Mouse (Mus musculus) embryonic facial prominence, embryonic 14.5 days (tissue): Measurements from ENCODE around the gene Hsd17b3. TPM values are rescaled to one million over a fixed set of nuclear protein-coding genes. Genes with fewer than 3 reads are reported as not detected.

Experiments used
- ATAC-seq: fragments of 200-750 bp; cut with Nextera tagmentation; 2 replicates; pipeline ENCODE4 v1.8.0; 2017; ENCODE audit warnings: low read depth, moderate number of reproducible peaks, moderate TSS enrichment
- DNase-seq: peaks from one replicate; pipeline ENCODE4 v3.0.0-alpha.2; 2015; ENCODE audit warnings: low spot score
- H3K27ac ChIP-seq: fragments of 300-500 bp; sonication (generic); replicated peaks from 2 replicates; pipeline ENCODE4 v1.5.1; 2014; ENCODE audit warnings: low read depth, mild to moderate bottlenecking, low read length, moderate library complexity
- H3K27me3 ChIP-seq: fragments of 300-500 bp; sonication (generic); replicated peaks from 2 replicates; pipeline ENCODE4 v1.6.1; 2014; ENCODE audit warnings: low read length; ENCODE audit not compliant: control insufficient read depth, insufficient read depth
- H3K36me3 ChIP-seq: fragments of 300-500 bp; sonication (generic); 2 replicates; pipeline ENCODE4 v1.6.1; 2014; ENCODE audit warnings: low read length, mixed read lengths; ENCODE audit not compliant: control insufficient read depth, insufficient read depth
- H3K4me1 ChIP-seq: fragments of 300-500 bp; sonication (generic); 2 replicates; pipeline ENCODE4 v1.6.1; 2014; ENCODE audit warnings: antibody characterized with exemption, low read length; ENCODE audit not compliant: control insufficient read depth, insufficient read depth
- H3K4me2 ChIP-seq: fragments of 300-500 bp; sonication (generic); 2 replicates; pipeline ENCODE4 v1.6.1; 2014; ENCODE audit warnings: low read depth, mild to moderate bottlenecking, low read length, moderate library complexity, mixed read lengths
- H3K4me3 ChIP-seq: fragments of 300-500 bp; sonication (generic); 2 replicates; pipeline ENCODE4 v1.5.1; 2014; ENCODE audit warnings: low read depth, mild to moderate bottlenecking, low read length
- H3K9ac ChIP-seq: fragments of 300-500 bp; sonication (generic); 2 replicates; pipeline ENCODE4 v1.6.1; 2014; ENCODE audit warnings: low read depth, mild to moderate bottlenecking, low read length, moderate library complexity, mixed read lengths
- H3K9me3 ChIP-seq: fragments of 300-500 bp; sonication (generic); 2 replicates; pipeline ENCODE4 v1.6.1; 2016; ENCODE audit warnings: low read length; ENCODE audit not compliant: control insufficient read depth
- WGBS: fragments of 180-500 bp; shearing (Covaris S2); extraction: QIAGEN DNeasy Blood & Tissue Kit; methylation state at CpG from one replicate; pipeline ENCODE4 v1.1.7; 2014; 5-methylcytosine and 5-hydroxymethylcytosine counted together
- polyA plus RNA-seq: library from polyadenylated mRNA; unstranded; fragments of >200 nt; fragmentation: Nextera tagmentation; extraction: Ambion mirVana; gene quantifications from 2 replicates; pipeline ENCODE4 v1.2.1, GENCODE M21; 2014

Hsd17b3 gene
- polyA plus RNA-seq, 1 experiment from 2014 or later, result not detected

GRCm38 (mm10) chr13:64038114-64038513 is 50.9 kb downstream of the Hsd17b3 start:
- Histone ChIP-seq H3K36me3 (no peaks in the 10 kb centered on the region), H3K27me3 (no peaks in the 10 kb centered on the region), H3K27ac (no peak overlapping the region), H3K4me3 (no peak overlapping the region), H3K9ac (no peak overlapping the region), H3K9me3 (no peaks in the 10 kb centered on the region), H3K4me2 (no peak overlapping the region), H3K4me1 (peaks cover 4% of the 10 kb centered on the region; the same call in 1 of the 2 replicates)
- DNase-seq (no peak), ATAC-seq (no peak)

- H3K27ac ChIP-seq, result no peak overlapping the region
Observed at GRCm38 (mm10) chr13:64036079-64037011, 52.7 kb downstream of the Hsd17b3 start.

GRCm38 (mm10) chr13:64035036-64035435 is 54.0 kb downstream of the Hsd17b3 start:
- no peak for DNase-seq
- no peak overlapping the region for H3K27ac ChIP-seq
- no peak overlapping the region for H3K9ac ChIP-seq

More at GRCm38 (mm10) chr13:64036079-64037011, 52.7 kb downstream of the Hsd17b3 start:
- peak; percentile 90 for DNase-seq
- ATAC-seq, result peak; percentile 85
- WGBS, result 14% methylated on average over 13 of the region's 13 CpGs
- Histone ChIP-seq H3K4me1 (peaks cover 4% of the 10 kb centered on the region; the same call in 1 of the 2 replicates), H3K36me3 (no peaks in the 10 kb centered on the region), H3K27me3 (no peaks in the 10 kb centered on the region), H3K4me3 (no peak overlapping the region), H3K4me2 (no peak overlapping the region), H3K9ac (no peak overlapping the region), H3K9me3 (no peaks in the 10 kb centered on the region)

GRCm38 (mm10) chr13:64033921-64034320 is 55.1 kb downstream of the Hsd17b3 start:
- no peak overlapping the region for H3K4me3 ChIP-seq
- H3K9me3 ChIP-seq, result no peaks in the 10 kb centered on the region
- H3K4me2 ChIP-seq, result no peak overlapping the region
- H3K27ac ChIP-seq, result no peak overlapping the region
- H3K27me3 ChIP-seq, result no peaks in the 10 kb centered on the region
- WGBS, result 70% methylated on average over 6 of the region's 6 CpGs
- H3K9ac ChIP-seq, result no peak overlapping the region
- ATAC-seq (no peak), DNase-seq (no peak)
- H3K36me3 ChIP-seq, result no peaks in the 10 kb centered on the region
- H3K4me1 ChIP-seq, result peaks cover 4% of the 10 kb centered on the region; the same call in 1 of the 2 replicates

More at GRCm38 (mm10) chr13:64035036-64035435, 54.0 kb downstream of the Hsd17b3 start:
- no peak overlapping the region for H3K4me3 ChIP-seq
- 35% methylated on average over 8 of the region's 8 CpGs for WGBS
- H3K36me3 ChIP-seq, result no peaks in the 10 kb centered on the region
- H3K4me1 ChIP-seq, result peaks cover 4% of the 10 kb centered on the region; the same call in 1 of the 2 replicates
- H3K27me3 ChIP-seq, result no peaks in the 10 kb centered on the region
- no peaks in the 10 kb centered on the region for H3K9me3 ChIP-seq
- H3K4me2 ChIP-seq, result no peak overlapping the region
- no peak for ATAC-seq

- no peak for ATAC-seq
- H3K4me2 ChIP-seq, result no peak overlapping the region
- H3K27ac ChIP-seq, result no peak overlapping the region
- WGBS, result 74% methylated on average over 4 of the region's 4 CpGs
- DNase-seq, result no peak
- H3K36me3 ChIP-seq, result no peaks in the 10 kb centered on the region
- no peaks in the 10 kb centered on the region for H3K27me3 ChIP-seq
- peaks cover 4% of the 10 kb centered on the region; the same call in 1 of the 2 replicates for H3K4me1 ChIP-seq
- H3K4me3 ChIP-seq, result no peak overlapping the region
- no peaks in the 10 kb centered on the region for H3K9me3 ChIP-seq
- no peak overlapping the region for H3K9ac ChIP-seq
Observed at GRCm38 (mm10) chr13:64033181-64033580, 55.8 kb downstream of the Hsd17b3 start.

- peak; percentile 69; the same call in 1 of the 2 replicates for ATAC-seq
- H3K36me3 ChIP-seq, result no peaks in the 10 kb centered on the region
- no peak overlapping the region for H3K4me2 ChIP-seq
- H3K27ac ChIP-seq, result no peak overlapping the region
- peak; percentile 55 for DNase-seq
- H3K27me3 ChIP-seq, result no peaks in the 10 kb centered on the region
- peaks cover 4% of the 10 kb centered on the region; the same call in 1 of the 2 replicates for H3K4me1 ChIP-seq
- H3K9me3 ChIP-seq, result no peaks in the 10 kb centered on the region
- no peak overlapping the region for H3K4me3 ChIP-seq
- WGBS, result 58% methylated on average over 4 of the region's 4 CpGs
- H3K9ac ChIP-seq, result no peak overlapping the region
Observed at GRCm38 (mm10) chr13:64031254-64031653, 57.8 kb downstream of the Hsd17b3 start.

GRCm38 (mm10) chr13:64030792-64031191 is 58.2 kb downstream of the Hsd17b3 start:
- no peak for DNase-seq
- Histone ChIP-seq H3K27ac (no peak overlapping the region), H3K9me3 (no peaks in the 10 kb centered on the region), H3K36me3 (no peaks in the 10 kb centered on the region), H3K4me1 (peaks cover 4% of the 10 kb centered on the region; the same call in 1 of the 2 replicates), H3K27me3 (no peaks in the 10 kb centered on the region), H3K9ac (no peak overlapping the region), H3K4me2 (no peak overlapping the region), H3K4me3 (no peak overlapping the region)
- 48% methylated on average over 1 of the region's 1 CpGs for WGBS
- 0 out of 2 replicates have a peak, but pooled peaks have one; percentile 18 for ATAC-seq

- DNase-seq (no peak), ATAC-seq (no peak)
- no peak overlapping the region for H3K4me2 ChIP-seq
- no peak overlapping the region for H3K27ac ChIP-seq
- H3K9ac ChIP-seq, result no peak overlapping the region
- H3K4me1 ChIP-seq, result peaks cover 27% of the 10 kb centered on the region
- 71% methylated on average over 4 of the region's 4 CpGs for WGBS
- no peaks in the 10 kb centered on the region for H3K9me3 ChIP-seq
- no peaks in the 10 kb centered on the region for H3K27me3 ChIP-seq
- no peak overlapping the region for H3K4me3 ChIP-seq
- H3K36me3 ChIP-seq, result no peaks in the 10 kb centered on the region
Observed at GRCm38 (mm10) chr13:64024803-64025202, 64.2 kb downstream of the Hsd17b3 start.
